Mouse (Mus musculus): ENCODE measurements at regions not wholly inside any gene's neighbourhood (a gene's known extent, or its start where the extent isn't known, plus 50 kb on each side); places are given as distances from the start of the nearest gene placed in this dataset.

- no peak for TF ChIP-seq CTCF (IDR thresholded peaks at IDR 0.05; ENCODE audit: low read depth)
- TF ChIP-seq EP300 (IDR thresholded peaks at IDR 0.05; ENCODE audit: low read depth) = no peak
Observed at GRCm38 (mm10) chr9:49927281-49927680, 128.6 kb upstream of the Ncam1 start.
